Mouse (Mus musculus): ENCODE results near the gene Nab2.

Nab2 gene

DNA sequence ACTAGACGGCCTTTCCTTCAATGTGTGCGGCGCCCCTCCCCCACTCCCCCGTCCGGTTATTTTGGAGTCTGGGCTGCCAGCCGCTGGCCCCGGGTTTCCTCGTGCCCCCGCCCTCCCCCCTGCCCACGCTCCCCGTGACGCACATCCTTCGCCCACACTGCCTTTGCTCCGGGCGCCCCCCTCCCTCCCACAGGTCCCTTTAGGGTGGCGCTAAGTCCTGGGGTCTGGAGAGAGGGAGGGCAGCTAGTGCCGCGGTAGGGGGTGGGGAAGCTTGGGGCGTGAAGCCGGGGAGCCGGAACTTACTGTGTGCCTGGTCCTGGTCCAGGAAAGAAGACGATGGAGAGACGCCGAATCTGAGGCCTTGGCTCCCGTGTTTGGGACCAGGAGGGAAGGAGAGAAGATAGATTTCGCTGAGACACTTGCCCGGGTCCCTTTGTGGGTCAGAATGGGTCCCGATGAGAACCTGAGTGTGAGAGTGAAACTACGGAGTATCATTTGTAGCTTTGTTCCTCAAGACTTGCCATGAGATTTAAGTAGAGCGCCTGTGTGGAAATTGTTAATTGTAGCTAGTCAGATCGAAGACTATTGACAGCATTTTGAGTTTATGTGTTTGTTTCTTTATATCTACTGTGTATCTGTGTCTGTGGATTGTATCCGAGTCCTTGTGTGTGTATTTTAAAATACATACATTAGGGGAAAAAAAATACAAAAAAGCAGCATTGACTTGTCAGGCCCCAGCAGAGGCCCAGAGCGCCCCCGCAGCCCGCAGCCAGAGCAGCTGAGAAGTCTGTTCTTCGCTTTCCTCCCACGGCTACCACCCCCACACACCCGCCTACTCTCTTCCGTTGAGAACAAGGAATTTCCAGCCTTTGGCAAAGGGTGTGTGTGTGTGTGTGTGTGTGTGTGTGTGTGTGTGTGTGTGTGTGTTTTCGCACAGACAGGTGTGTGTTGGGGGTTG is at the start of gene Nab2:
Nab2 (minus strand) TSS at position 476 of the 958 bp plus-strand sequence.
- DNase-seq (ENCODE audit: low spot score): peak; percentile 59

DNA sequence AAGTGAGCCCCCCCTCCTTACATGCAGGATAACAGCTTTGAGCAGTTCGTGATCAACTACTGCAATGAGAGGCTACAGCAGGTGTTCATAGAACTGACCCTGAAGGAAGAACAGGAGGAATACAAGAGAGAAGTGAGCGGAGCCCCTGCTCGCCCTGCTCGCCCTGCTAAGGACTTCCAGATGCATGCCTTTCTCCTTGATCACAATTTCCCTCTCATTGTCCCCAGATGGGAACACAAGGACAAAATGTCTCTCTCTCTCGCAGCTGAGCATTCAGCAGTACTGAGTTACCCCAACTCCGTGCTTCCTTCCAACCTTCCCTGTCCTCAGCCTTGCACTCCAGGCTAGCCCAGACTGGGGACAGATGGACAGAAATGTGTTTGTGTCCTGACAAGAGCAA is 44.4 kb upstream of the Nab2 start:
- DNase-seq (ENCODE audit: low spot score): no peak

GRCm38 (mm10) chr10:127710331-127710730 is 42.0 kb upstream of the Nab2 start:
- DNase-seq (ENCODE audit: low spot score): no peak

- DNase-seq (ENCODE audit: low spot score): no peak
Measured at GRCm38 (mm10) chr10:127708850-127709370, 40.5 kb upstream of the Nab2 start.

- no peak for DNase-seq (ENCODE audit: low spot score)
Measured at GRCm38 (mm10) chr10:127707721-127708120, 39.4 kb upstream of the Nab2 start.

- no peak for DNase-seq (ENCODE audit: low spot score)
Measured at GRCm38 (mm10) chr10:127705783-127706182, 37.4 kb upstream of the Nab2 start.

GRCm38 (mm10) chr10:127704766-127705220 is 36.4 kb upstream of the Nab2 start, which contains the start of gene Myo1a:
TSS of gene Myo1a (plus strand) at chr10:127705170.
- DNase-seq (ENCODE audit: low spot score): no peak

GRCm38 (mm10) chr10:127704293-127704692 is 35.9 kb upstream of the Nab2 start:
- no peak for DNase-seq (ENCODE audit: low spot score)

- DNase-seq (ENCODE audit: low spot score): no peak
Measured at GRCm38 (mm10) chr10:127703299-127703698, 34.9 kb upstream of the Nab2 start.

GRCm38 (mm10) chr10:127698966-127699365 is 30.6 kb upstream of the Nab2 start:
- DNase-seq (ENCODE audit: low spot score): no peak

- DNase-seq (ENCODE audit: low spot score): no peak
Measured at GRCm38 (mm10) chr10:127695775-127696174, 27.4 kb upstream of the Nab2 start.

GRCm38 (mm10) chr10:127694636-127695035 is 26.3 kb upstream of the Nab2 start:
- peak; percentile 30 for DNase-seq (ENCODE audit: low spot score)

DNA sequence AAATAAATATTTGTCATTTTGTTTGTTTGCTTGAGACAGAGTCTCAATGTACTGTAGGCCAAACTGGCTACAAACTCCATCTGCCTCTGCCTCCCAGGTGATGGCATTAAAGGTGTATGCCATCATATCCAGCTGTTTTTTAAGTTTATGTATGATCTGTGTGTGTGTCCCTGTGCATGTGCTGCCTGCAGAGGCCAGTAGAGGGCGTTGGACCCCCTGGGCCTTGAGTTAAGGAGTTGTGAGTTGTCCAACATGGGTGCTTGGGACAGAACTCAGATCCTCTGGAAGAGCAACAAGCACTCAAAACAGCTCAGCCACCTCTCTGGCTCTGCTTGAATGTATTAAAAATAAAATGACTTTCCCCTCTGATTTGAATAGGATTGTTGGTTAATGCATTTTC is 22.7 kb upstream of the Nab2 start:
- DNase-seq (ENCODE audit: low spot score): no peak

DNA sequence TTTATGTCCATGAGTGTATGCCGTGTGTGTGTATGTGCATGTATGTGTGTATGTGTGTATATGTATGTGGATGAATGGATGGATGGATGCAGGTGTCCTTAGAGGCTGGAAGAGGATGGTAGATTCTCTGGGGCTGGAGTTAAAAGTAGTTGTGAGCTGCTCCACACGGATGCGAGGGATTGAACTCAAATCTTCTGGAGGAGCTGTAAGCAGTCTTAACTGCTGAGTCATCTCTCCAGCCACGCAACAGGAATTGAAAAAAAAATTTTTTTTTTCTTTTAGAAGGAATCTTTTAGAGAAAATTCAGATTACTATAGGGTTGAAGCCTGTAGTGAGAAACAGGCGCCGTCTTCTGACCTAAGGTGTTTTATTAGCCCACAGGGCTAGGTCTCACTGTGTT is 14.5 kb upstream of the Nab2 start:
- no peak for DNase-seq (ENCODE audit: low spot score)

DNA sequence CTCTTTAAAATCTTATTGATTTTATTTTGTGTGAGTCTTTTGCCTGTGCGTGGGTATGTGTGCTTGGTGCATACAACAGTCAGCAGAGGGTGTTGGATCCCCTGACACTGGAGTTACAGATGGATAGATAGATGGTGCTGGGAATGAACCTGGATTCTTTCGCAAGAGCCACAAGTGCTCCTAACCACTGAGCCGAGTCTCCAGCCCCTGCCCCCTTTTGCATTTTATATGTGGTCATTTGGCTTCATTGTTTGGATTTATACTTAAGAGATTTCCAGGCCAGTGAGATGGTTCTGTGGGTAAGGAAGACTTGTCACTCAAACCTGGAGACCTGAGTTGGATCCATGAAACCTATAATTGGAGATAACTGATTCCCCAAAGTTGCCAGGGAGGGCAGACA is 11.5 kb upstream of the Nab2 start:
- no peak for DNase-seq (ENCODE audit: low spot score)

DNA sequence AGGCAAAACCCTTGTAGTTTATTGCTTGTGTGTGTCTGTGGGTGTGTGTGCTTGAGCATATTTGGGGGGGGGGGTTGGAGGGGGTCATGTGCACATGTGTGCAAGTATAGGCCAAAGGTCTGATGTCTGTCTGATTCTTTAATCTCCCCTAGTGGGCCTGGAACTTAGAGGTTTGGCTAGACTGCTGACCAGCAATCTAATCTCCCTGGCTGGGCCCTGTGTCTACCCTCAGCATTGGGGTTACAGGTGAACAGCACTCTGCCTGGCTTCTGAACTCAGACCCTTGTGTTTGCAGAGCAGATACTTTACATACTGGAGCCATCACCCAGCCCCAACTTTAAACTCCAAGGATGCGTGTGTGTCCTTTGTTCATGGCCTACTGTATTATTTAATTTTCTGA is 10.8 kb upstream of the Nab2 start:
- no peak for DNase-seq (ENCODE audit: low spot score)

GRCm38 (mm10) chr10:127677591-127678336 is 9.4 kb upstream of the Nab2 start:
- DNase-seq (ENCODE audit: low spot score): peak; percentile 79

GRCm38 (mm10) chr10:127676691-127677548 is 8.6 kb upstream of the Nab2 start:
- DNase-seq (ENCODE audit: low spot score): peak; percentile 96

DNA sequence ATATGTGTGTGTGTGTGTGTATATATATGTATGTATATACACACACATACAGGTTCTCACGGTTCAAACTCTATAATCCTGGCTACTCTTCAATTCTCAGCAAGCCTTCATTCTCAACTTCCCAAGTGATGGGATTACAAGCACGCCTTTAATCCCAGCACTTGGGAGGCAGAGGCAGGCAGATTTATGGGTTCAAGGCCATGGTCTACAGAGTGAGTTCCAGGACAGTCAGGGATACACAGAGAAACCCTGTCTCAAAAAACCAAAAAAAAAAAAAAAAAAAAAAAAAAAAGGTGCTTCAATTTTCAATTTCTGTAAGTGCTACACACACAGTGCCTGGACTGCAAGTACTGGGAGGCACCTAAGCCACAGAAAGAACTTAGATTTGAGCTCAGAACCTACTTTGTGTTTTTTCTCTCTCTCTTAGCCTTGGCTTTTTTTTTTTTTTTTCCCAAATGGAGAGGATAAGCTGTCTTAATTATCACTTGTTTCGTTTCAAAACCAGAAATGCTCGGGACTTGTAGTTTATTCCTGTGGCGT is 7.6 kb upstream of the Nab2 start:
- DNase-seq (ENCODE audit: low spot score): peak; percentile 16

- peak; percentile 87 for DNase-seq (ENCODE audit: low spot score)
Measured at GRCm38 (mm10) chr10:127674794-127675522, 6.6 kb upstream of the Nab2 start.

All from MN1 (cell line).